Mouse (Mus musculus): ENCODE data around the gene Bach2. TPM values are rescaled to one million over a fixed set of nuclear protein-coding genes. Genes with fewer than 3 reads are reported as not detected.

Gene Bach2
- polyA plus RNA-seq, 1 experiment from 2014 or later, result 13.4 TPM

- no peak for DNase-seq (ENCODE audit: low spot score)
- H3K36me3 ChIP-seq, result no peaks in the 10 kb centered on the region
- H3K4me3 ChIP-seq, result no peak overlapping the region
- peaks cover 48% of the 10 kb centered on the region for H3K4me1 ChIP-seq (replicated peaks)
- 82% methylated on average over 6 of the region's 6 CpGs for WGBS
- no peak overlapping the region for H3K27ac ChIP-seq
- H3K27me3 ChIP-seq (ENCODE audit: insufficient read depth, poor library complexity, severe bottlenecking), result no peaks in the 10 kb centered on the region
- H3K9me3 ChIP-seq, result no peaks in the 10 kb centered on the region
Observed at GRCm38 (mm10) chr4:32289845-32290244, 51.2 kb downstream of the Bach2 start.

- H3K27ac ChIP-seq, result no peak overlapping the region
- no peaks in the 10 kb centered on the region for H3K27me3 ChIP-seq (ENCODE audit: insufficient read depth, poor library complexity, severe bottlenecking)
- DNase-seq (ENCODE audit: low spot score), result no peak
- H3K36me3 ChIP-seq, result no peaks in the 10 kb centered on the region
- peaks cover 48% of the 10 kb centered on the region for H3K4me1 ChIP-seq (replicated peaks)
- WGBS, result 90% methylated on average over 4 of the region's 4 CpGs
- no peak overlapping the region for H3K4me3 ChIP-seq
- H3K9me3 ChIP-seq, result no peaks in the 10 kb centered on the region
Observed at GRCm38 (mm10) chr4:32291406-32291805, 52.8 kb downstream of the Bach2 start.

GRCm38 (mm10) chr4:32293686-32294265 is 55.2 kb downstream of the Bach2 start:
- Histone ChIP-seq H3K27ac (no peak overlapping the region), H3K4me3 (no peak overlapping the region), H3K27me3 (ENCODE audit: insufficient read depth, poor library complexity, severe bottlenecking) (no peaks in the 10 kb centered on the region), H3K36me3 (no peaks in the 10 kb centered on the region), H3K9me3 (no peaks in the 10 kb centered on the region), H3K4me1 (replicated peaks) (peaks cover 58% of the 10 kb centered on the region)
- no peak for DNase-seq (ENCODE audit: low spot score)
- WGBS, result 58% methylated on average over 7 of the region's 7 CpGs

GRCm38 (mm10) chr4:32297071-32297671 is 58.6 kb downstream of the Bach2 start:
- 14% methylated on average over 6 of the region's 6 CpGs for WGBS
- Histone ChIP-seq H3K27ac (peak overlapping the region; percentile 82), H3K36me3 (no peaks in the 10 kb centered on the region), H3K4me1 (replicated peaks) (peaks cover 60% of the 10 kb centered on the region), H3K4me3 (no peak overlapping the region), H3K9me3 (no peaks in the 10 kb centered on the region), H3K27me3 (ENCODE audit: insufficient read depth, poor library complexity, severe bottlenecking) (no peaks in the 10 kb centered on the region)
- no peak for DNase-seq (ENCODE audit: low spot score)

DNA sequence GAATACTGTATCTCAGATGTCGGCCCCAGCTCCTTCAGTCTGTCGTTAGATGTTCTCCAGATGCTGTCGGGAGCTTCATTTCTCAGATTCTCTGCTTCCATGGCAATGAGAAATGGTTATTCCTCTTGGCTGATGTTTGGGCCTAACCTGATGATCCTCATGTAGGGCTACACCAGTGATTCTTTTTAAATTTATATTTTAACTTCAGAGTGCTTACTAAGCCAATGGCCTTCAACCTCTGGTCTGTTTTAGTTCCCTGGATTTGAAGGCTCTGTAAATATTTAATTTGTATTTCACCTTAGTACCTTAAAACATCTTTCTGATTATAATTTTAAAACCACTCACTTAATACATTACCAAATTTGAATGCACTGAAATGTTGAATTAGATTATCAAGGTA is 60.6 kb downstream of the Bach2 start:
- Histone ChIP-seq H3K36me3 (no peaks in the 10 kb centered on the region), H3K9me3 (no peaks in the 10 kb centered on the region), H3K4me3 (no peak overlapping the region), H3K4me1 (replicated peaks) (peaks cover 63% of the 10 kb centered on the region), H3K27ac (no peak overlapping the region), H3K27me3 (ENCODE audit: insufficient read depth, poor library complexity, severe bottlenecking) (no peaks in the 10 kb centered on the region)
- WGBS, result 83% methylated on average over 3 of the region's 3 CpGs
- no peak for DNase-seq (ENCODE audit: low spot score)

DNA sequence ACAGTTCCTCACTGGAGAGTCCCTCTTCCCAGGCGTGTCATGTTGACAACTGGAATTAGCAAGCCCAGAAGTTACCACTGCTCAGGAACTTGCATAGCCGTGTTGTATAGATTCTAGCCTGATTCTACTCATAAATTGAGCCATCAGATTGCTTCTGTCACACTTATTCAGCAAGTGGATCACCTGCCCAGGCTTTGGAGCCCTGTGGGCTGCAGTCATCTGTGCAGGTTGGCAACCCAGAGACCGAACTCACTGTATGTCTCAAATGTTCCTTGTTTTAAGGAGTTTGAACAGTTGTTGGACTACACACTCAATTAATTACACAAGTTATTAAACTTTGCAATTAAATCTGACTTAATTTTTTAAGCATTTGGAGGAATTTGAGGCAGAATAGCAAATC is 61.4 kb downstream of the Bach2 start:
- H3K27me3 ChIP-seq (ENCODE audit: insufficient read depth, poor library complexity, severe bottlenecking), result no peaks in the 10 kb centered on the region
- H3K27ac ChIP-seq, result no peak overlapping the region
- no peaks in the 10 kb centered on the region for H3K9me3 ChIP-seq
- no peak overlapping the region for H3K4me3 ChIP-seq
- no peaks in the 10 kb centered on the region for H3K36me3 ChIP-seq
- 82% methylated on average over 3 of the region's 3 CpGs for WGBS
- DNase-seq (ENCODE audit: low spot score), result no peak
- peaks cover 68% of the 10 kb centered on the region for H3K4me1 ChIP-seq (replicated peaks)

- H3K36me3 ChIP-seq, result no peaks in the 10 kb centered on the region
- peak overlapping the region; percentile 30; the same call in 1 of the 2 replicates for H3K4me3 ChIP-seq
- DNase-seq (ENCODE audit: low spot score), result peak; percentile 26
- H3K27ac ChIP-seq, result peak overlapping the region; percentile 90
- peaks cover 80% of the 10 kb centered on the region for H3K4me1 ChIP-seq (replicated peaks)
- WGBS, result 51% methylated on average over 5 of the region's 5 CpGs
- H3K9me3 ChIP-seq, result no peaks in the 10 kb centered on the region
- H3K27me3 ChIP-seq (ENCODE audit: insufficient read depth, poor library complexity, severe bottlenecking), result no peaks in the 10 kb centered on the region
Observed at GRCm38 (mm10) chr4:32302668-32303067, 64.1 kb downstream of the Bach2 start.

- H3K36me3 ChIP-seq, result no peaks in the 10 kb centered on the region
- H3K27ac ChIP-seq, result peak overlapping the region; percentile 90
- peak overlapping the region; percentile 30 for H3K4me3 ChIP-seq
- H3K9me3 ChIP-seq, result no peaks in the 10 kb centered on the region
- peaks cover 76% of the 10 kb centered on the region for H3K4me1 ChIP-seq (replicated peaks)
- 16% methylated on average over 4 of the region's 4 CpGs for WGBS
- DNase-seq (ENCODE audit: low spot score), result peak; percentile 72
- no peaks in the 10 kb centered on the region for H3K27me3 ChIP-seq (ENCODE audit: insufficient read depth, poor library complexity, severe bottlenecking)
Observed at GRCm38 (mm10) chr4:32303076-32303475, 64.5 kb downstream of the Bach2 start.

DNA sequence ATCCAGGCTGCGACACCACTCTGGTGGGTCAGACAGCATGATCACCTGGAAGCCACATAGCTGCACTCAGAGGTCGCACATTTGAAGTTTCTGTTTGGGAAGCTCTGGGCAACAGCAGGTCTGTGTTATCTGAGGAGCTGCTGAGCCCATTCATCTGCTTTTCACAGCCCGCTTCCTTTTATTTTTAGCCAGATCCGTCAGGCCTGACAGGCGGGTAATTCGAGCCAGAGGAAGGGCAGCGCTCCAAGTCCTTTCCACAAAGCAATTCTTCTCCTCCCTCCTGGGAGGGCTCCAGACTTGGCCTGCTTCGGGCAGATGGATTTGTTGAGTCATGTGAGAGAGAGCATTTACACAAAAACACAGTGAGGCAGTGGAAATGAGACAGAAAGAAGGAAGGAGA is 65.1 kb downstream of the Bach2 start:
- peak overlapping the region; percentile 30 for H3K4me3 ChIP-seq
- peak overlapping the region; percentile 90 for H3K27ac ChIP-seq
- H3K9me3 ChIP-seq, result no peaks in the 10 kb centered on the region
- no peaks in the 10 kb centered on the region for H3K27me3 ChIP-seq (ENCODE audit: insufficient read depth, poor library complexity, severe bottlenecking)
- H3K36me3 ChIP-seq, result no peaks in the 10 kb centered on the region
- DNase-seq (ENCODE audit: low spot score), result peak; percentile 89
- 1% methylated on average over 8 of the region's 8 CpGs for WGBS
- peaks cover 70% of the 10 kb centered on the region for H3K4me1 ChIP-seq (replicated peaks)

GRCm38 (mm10) chr4:32304221-32304703 is 65.7 kb downstream of the Bach2 start:
- H3K9me3 ChIP-seq, result no peaks in the 10 kb centered on the region
- peak; percentile 26 for DNase-seq (ENCODE audit: low spot score)
- no peaks in the 10 kb centered on the region for H3K27me3 ChIP-seq (ENCODE audit: insufficient read depth, poor library complexity, severe bottlenecking)
- H3K27ac ChIP-seq, result peak overlapping the region; percentile 90
- peak overlapping the region; percentile 30 for H3K4me3 ChIP-seq
- peaks cover 70% of the 10 kb centered on the region for H3K4me1 ChIP-seq (replicated peaks)
- H3K36me3 ChIP-seq, result no peaks in the 10 kb centered on the region
- 28% methylated on average over 6 of the region's 6 CpGs for WGBS

- WGBS, result 53% methylated on average over 18 of the region's 18 CpGs
Observed at GRCm38 (mm10) chr4:32305036-32305615, 66.5 kb downstream of the Bach2 start.

DNA sequence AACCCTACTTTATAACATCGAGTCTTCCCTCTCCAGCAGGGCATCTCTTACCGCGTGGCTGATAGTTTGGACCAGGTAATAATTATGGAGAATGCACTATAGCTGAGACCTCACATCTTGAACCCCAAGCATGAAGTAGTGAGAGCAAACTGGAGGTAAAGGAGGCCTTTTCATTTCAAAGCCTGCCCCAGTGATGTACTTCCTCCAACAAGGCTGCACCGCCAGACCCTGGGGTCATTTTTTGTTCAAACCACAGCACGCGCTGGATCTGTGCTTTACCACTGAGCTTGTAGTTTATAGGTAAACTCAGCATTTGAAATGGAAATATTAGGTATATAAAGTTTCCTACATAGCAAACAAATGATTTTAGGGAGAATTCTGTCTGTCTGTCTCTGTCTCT is 67.1 kb downstream of the Bach2 start:
- Histone ChIP-seq H3K27me3 (ENCODE audit: insufficient read depth, poor library complexity, severe bottlenecking) (no peaks in the 10 kb centered on the region), H3K4me1 (replicated peaks) (peaks cover 67% of the 10 kb centered on the region), H3K27ac (peak overlapping the region; percentile 90), H3K4me3 (no peak overlapping the region), H3K36me3 (no peaks in the 10 kb centered on the region), H3K9me3 (no peaks in the 10 kb centered on the region)
- DNase-seq (ENCODE audit: low spot score), result no peak
- 76% methylated on average over 6 of the region's 6 CpGs for WGBS

More at GRCm38 (mm10) chr4:32305036-32305615, 66.5 kb downstream of the Bach2 start:
- no peak for DNase-seq (ENCODE audit: low spot score)
- no peaks in the 10 kb centered on the region for H3K9me3 ChIP-seq
- peaks cover 67% of the 10 kb centered on the region for H3K4me1 ChIP-seq (replicated peaks)
- no peaks in the 10 kb centered on the region for H3K36me3 ChIP-seq
- peak overlapping the region; percentile 90 for H3K27ac ChIP-seq
- no peaks in the 10 kb centered on the region for H3K27me3 ChIP-seq (ENCODE audit: insufficient read depth, poor library complexity, severe bottlenecking)
- H3K4me3 ChIP-seq, result no peak overlapping the region

DNA sequence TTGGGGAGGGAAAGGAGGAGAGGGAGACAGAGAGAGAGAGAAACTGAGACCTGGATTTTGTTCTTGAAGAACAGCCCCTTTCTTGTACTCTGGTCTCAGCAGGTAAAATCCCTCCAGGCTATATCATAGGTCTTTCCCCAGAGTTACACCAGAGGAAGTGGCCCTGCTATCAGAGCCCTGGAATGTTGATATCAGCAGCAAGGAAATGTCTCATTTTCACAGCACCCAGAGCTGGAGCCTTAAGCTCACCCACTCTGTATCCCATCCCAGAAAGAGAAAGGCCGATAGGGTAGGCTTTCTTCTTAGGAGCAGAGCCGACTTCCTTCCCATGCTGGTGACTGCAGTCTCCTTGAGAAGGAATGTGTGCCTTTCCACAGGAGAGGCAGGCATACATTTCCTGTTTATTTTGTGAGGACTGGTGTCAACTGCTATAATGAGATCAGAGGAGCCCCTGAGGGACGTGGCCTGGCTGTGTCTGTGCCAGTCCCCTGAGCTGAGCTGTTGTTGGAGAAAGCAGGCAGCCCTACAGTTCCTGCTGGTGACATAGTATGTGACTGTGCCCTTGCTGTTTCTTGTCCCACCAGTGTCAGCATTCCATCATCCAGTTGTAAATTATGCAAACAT is 67.7 kb downstream of the Bach2 start:
- no peaks in the 10 kb centered on the region for H3K9me3 ChIP-seq
- 44% methylated on average over 3 of the region's 3 CpGs for WGBS
- no peak overlapping the region for H3K4me3 ChIP-seq
- H3K27me3 ChIP-seq (ENCODE audit: insufficient read depth, poor library complexity, severe bottlenecking), result no peaks in the 10 kb centered on the region
- peak overlapping the region; percentile 90 for H3K27ac ChIP-seq
- DNase-seq (ENCODE audit: low spot score), result no peak
- H3K36me3 ChIP-seq, result no peaks in the 10 kb centered on the region
- H3K4me1 ChIP-seq (replicated peaks), result peaks cover 63% of the 10 kb centered on the region

Data from hindbrain, embryonic 10.5 days (tissue).